Mouse (Mus musculus) midbrain, embryonic 10.5 days (tissue): ENCODE results near the gene Atl2. TPM values are rescaled to one million over a fixed set of nuclear protein-coding genes. Genes with fewer than 3 reads are reported as not detected.

Source experiments
- DNase-seq: peaks from one replicate; pipeline ENCODE4 v3.0.0-alpha.2; 2017; ENCODE audit warnings: low spot score
- H3K27ac ChIP-seq: fragments of 300-500 bp; sonication (generic); replicated peaks from 2 replicates; pipeline ENCODE4 v1.5.1; 2016; ENCODE audit warnings: mild to moderate bottlenecking
- H3K27me3 ChIP-seq: fragments of 300-500 bp; sonication (generic); 2 replicates; pipeline ENCODE4 v1.6.1; 2016; ENCODE audit warnings: low read depth, mild to moderate bottlenecking; ENCODE audit not compliant: poor library complexity, severe bottlenecking
- H3K36me3 ChIP-seq: fragments of 300-500 bp; sonication (generic); 2 replicates; pipeline ENCODE4 v1.6.1; 2016; ENCODE audit warnings: mild to moderate bottlenecking, moderate library complexity
- H3K4me1 ChIP-seq: fragments of 300-500 bp; sonication (generic); 2 replicates; pipeline ENCODE4 v1.6.1; 2016
- H3K4me3 ChIP-seq: fragments of 300-500 bp; sonication (generic); 2 replicates; pipeline ENCODE4 v1.5.1; 2016; ENCODE audit warnings: mild to moderate bottlenecking, moderate library complexity
- H3K9me3 ChIP-seq: fragments of 300-500 bp; sonication (generic); replicated peaks from 2 replicates; pipeline ENCODE4 v1.6.1; 2016; ENCODE audit warnings: mild to moderate bottlenecking
- WGBS: fragments of 180-500 bp; shearing (Covaris S2); methylation state at CpG from one replicate; pipeline ENCODE4 v1.1.7; 2016; 5-methylcytosine and 5-hydroxymethylcytosine counted together
- polyA plus RNA-seq: library from polyadenylated mRNA; unstranded; fragments of >200 nt; fragmentation: Nextera tagmentation; extraction: Ambion mirVana; gene quantifications from 2 replicates; pipeline ENCODE4 v1.2.1, GENCODE M21; 2016

Atl2 gene
- polyA plus RNA-seq, 1 experiment from 2014 or later, result 37.7 TPM

DNA sequence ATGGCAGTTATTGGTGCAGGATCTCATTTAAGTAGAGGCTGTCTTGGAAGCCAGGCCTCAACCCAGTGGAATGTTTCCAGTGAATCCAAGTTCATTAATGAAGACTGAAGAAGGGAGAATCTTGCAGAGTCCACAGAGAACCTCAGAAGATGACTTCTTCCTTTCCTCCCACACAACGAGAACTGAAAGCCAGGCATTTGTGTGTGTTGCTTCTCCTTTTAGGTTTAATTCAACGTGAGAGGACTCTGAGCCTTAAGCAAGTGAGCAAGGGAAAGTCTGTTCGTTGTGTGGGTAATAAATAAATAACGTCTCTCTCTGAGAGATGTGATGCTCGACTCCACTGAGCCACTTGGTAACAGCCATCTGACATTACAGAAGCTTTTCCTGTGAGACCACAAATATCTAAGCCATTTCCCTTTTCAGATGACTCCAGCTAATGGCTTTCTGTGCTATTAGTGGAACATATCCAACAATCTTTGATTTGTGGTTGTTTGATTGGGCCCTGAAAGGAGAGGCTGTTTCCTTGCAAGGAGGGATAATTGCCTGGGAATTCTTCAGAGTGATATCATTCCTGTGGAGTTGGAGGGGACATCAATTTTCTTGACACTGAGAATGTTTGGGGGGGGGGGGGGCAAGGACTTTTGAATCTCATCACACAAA is 60.1 kb downstream of the Atl2 start:
- no peak for DNase-seq
- no peaks in the 10 kb centered on the region for H3K36me3 ChIP-seq
- H3K4me3 ChIP-seq, result no peak overlapping the region
- no peaks in the 10 kb centered on the region for H3K27me3 ChIP-seq
- no peaks in the 10 kb centered on the region for H3K4me1 ChIP-seq
- H3K9me3 ChIP-seq, result no peaks in the 10 kb centered on the region
- no peak overlapping the region for H3K27ac ChIP-seq
- 83% methylated on average over 5 of the region's 5 CpGs for WGBS

DNA sequence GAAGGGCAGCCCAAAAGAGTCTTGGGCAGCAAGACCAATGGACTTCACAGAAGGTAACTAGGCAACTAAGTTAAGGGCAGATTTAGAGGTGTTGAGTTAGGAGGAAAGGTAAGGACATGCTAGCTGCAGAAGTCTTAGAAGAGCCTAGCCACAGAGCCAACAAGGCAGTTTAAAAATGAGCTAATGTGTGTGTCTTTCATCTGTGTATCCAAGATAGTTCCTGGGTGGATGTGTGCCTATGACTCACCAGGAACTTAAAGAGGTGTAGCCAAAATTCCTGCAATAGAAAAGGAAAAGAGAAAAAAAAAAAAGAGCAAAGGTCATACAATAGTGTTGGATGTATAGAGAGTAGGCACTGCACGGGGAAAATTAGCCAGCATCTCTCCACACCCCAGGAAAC is 63.6 kb downstream of the Atl2 start:
- WGBS, result 75% methylated on average over 1 of the region's 1 CpGs
- no peaks in the 10 kb centered on the region for H3K27me3 ChIP-seq
- no peak for DNase-seq
- no peak overlapping the region for H3K4me3 ChIP-seq
- H3K4me1 ChIP-seq, result no peaks in the 10 kb centered on the region
- no peaks in the 10 kb centered on the region for H3K36me3 ChIP-seq
- no peak overlapping the region for H3K27ac ChIP-seq
- no peaks in the 10 kb centered on the region for H3K9me3 ChIP-seq

DNA sequence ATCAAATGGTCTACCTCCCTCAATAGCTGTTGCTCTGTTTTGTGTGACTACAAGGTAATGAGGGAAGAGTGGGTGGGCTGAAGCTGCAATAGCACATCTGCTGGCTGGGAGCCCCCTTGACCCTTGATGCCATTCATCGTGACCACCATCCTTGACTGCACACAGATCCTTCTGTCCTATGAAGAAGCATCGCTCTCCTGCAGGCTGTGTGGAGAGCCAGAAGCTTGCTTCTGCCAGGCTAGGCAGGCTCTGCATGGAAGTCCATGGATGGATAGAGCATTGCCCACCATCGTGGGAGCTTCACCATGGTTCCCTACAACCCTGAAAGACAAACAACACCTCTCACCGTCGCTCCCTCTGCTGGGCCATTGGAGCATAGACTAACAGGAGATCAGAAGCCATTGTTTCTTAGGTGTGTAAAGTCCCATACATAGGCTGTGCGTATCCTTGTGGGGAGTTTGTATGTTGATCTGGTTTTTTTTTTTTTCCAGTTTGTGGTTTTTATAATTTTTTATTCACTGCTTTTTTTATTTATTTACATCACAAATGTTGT is 69.4 kb downstream of the Atl2 start:
- H3K4me1 ChIP-seq, result no peaks in the 10 kb centered on the region
- DNase-seq, result no peak
- H3K36me3 ChIP-seq, result no peaks in the 10 kb centered on the region
- WGBS, result 65% methylated on average over 6 of the region's 6 CpGs
- no peak overlapping the region for H3K4me3 ChIP-seq
- H3K27ac ChIP-seq, result no peak overlapping the region
- H3K9me3 ChIP-seq, result no peaks in the 10 kb centered on the region
- H3K27me3 ChIP-seq, result peaks cover 43% of the 10 kb centered on the region

DNA sequence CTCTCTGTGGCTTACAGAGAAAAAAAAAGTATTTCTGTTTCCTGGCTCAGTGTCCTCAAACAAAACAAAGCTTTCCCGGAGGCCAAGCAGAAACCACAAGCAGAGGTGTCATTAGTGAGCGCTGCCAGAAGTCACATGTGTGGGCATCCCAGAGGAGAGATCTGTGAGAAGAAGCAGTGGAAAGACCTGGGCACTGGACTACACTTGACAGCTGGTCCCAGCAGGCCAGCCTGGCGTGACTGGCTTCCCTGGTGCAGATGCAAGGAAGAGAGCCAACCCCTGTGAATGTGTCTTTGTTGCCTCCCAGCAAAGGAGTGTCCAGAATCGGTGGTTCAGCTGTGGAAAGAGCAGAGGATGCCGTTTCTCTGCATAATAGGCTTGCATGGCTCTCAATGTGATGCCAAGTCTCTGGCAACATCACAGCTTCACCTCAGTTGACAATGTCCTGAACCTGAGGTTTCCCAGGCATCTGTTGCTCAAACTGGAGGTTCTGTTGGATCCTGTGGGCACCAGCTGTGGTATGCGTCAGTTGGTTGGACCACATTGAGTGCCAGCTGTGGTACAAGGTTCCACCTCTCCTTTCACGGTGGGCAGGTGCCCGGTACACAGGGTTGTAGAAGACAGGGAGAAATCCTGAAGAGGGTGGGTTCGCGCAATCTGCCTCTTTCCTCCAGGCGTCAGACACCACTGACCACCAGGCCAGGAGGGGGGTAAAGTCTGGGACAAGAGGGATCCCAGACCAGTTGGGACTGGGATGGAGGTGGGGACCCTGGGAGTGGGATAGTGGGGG is 70.5 kb downstream of the Atl2 start:
- Histone ChIP-seq H3K27me3 (peaks cover 54% of the 10 kb centered on the region), H3K36me3 (no peaks in the 10 kb centered on the region), H3K4me1 (no peaks in the 10 kb centered on the region), H3K4me3 (no peak overlapping the region), H3K27ac (no peak overlapping the region), H3K9me3 (no peaks in the 10 kb centered on the region)
- WGBS, result 83% methylated on average over 11 of the region's 11 CpGs
- no peak for DNase-seq

DNA sequence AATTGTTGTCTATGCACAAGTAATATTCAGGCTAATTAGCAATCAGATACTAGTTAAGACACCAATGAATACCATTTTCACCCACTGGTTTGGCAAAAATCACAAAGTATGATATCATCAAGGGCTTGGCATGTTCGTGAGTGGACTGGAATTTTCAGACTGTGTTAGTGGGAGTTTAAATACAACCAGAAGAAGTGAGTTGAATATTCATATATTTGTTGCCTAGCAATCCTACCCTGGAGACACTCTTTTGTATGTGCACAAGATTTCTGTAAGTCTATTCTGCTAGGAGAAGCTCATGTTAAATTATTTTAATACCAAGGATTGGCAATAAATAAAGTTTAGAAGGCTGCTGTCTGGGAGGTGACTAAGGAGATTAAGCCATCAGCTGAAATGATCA is 71.5 kb downstream of the Atl2 start:
- 79% methylated on average over 1 of the region's 1 CpGs for WGBS
- Histone ChIP-seq H3K9me3 (no peaks in the 10 kb centered on the region), H3K27me3 (peaks cover 65% of the 10 kb centered on the region), H3K27ac (no peak overlapping the region), H3K4me1 (peaks cover 6% of the 10 kb centered on the region), H3K4me3 (no peak overlapping the region), H3K36me3 (no peaks in the 10 kb centered on the region)
- no peak for DNase-seq

DNA sequence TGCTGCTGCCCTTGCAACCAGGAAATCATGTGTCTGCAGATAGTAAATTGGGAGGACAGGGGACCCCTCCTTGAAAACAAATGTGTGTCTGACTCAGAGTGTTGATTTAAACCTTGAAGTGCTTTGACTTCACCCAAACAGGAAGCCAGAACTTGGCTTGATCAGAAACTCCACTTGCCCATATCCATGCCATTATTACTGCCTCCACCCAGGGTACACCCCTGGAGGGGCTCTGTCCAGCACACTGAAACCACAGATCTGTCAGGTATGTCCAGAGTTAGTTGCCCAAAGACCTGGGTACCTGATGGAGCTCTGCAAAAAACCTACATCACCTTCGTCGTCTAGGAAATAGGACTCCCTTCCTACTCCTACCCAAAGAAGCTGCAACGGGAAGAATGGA is 77.0 kb downstream of the Atl2 start:
- Histone ChIP-seq H3K27me3 (peaks cover 91% of the 10 kb centered on the region), H3K27ac (no peak overlapping the region)
- WGBS, result 27% methylated on average over 3 of the region's 3 CpGs

DNA sequence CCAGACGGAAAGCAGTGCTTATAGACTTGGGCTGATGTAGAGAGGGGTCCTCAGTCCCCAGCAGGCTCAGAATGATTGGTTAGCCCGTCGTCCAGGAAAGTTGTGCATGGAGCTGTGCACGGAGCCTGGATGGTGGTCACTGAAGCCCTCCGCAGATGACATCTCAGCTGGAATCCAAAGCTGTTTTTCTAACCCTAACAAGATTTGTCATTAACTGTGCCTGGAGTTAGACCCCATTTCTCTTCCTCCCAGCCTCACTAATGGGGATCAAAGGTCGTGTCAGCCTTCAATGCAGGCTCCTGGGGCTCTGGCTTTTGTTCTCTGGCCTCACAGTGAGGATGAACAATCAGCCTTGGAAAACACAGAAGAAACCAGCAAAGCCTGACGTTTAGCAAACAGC is 77.9 kb downstream of the Atl2 start:
- DNase-seq, result peak; percentile 73
- peaks cover 28% of the 10 kb centered on the region for H3K4me1 ChIP-seq
- no peaks in the 10 kb centered on the region for H3K9me3 ChIP-seq
- peak overlapping the region; percentile 69 for H3K27ac ChIP-seq
- 0 out of 2 replicates have a peak overlapping the region, but pooled peaks have one; percentile 3 for H3K4me3 ChIP-seq
- no peaks in the 10 kb centered on the region for H3K36me3 ChIP-seq
- peaks cover 92% of the 10 kb centered on the region for H3K27me3 ChIP-seq
- WGBS, result under 1% methylated on average over 7 of the region's 7 CpGs

More for the DNA sequence above, 77.0 kb downstream of the Atl2 start:
- Histone ChIP-seq H3K9me3 (no peaks in the 10 kb centered on the region), H3K4me3 (no peak overlapping the region), H3K36me3 (no peaks in the 10 kb centered on the region), H3K4me1 (peaks cover 28% of the 10 kb centered on the region)
- DNase-seq, result no peak

DNA sequence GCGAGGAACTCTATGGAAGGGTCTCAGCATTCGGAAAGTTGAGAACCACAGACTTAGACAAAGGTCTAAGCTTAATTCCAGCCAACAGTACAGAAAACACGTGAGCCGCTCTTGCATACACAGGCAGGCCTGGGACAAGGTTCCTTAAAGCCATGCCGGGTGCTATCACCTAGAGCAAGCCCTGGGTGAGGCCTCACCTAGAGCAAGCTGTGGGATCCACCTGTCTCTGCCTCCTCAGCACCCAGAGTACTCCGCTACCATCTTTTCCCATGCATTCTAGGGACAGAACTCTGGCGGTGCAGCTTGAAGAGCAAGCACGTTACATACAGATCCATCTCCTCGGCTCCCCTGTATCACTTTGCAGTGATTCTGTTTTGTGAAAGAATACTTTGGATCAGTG is 78.4 kb downstream of the Atl2 start:
- Histone ChIP-seq H3K36me3 (no peaks in the 10 kb centered on the region), H3K27ac (peak overlapping the region; percentile 69), H3K9me3 (no peaks in the 10 kb centered on the region), H3K27me3 (peaks cover 92% of the 10 kb centered on the region), H3K4me1 (peaks cover 28% of the 10 kb centered on the region), H3K4me3 (no peak overlapping the region)
- no peak for DNase-seq
- WGBS, result 42% methylated on average over 9 of the region's 9 CpGs

DNA sequence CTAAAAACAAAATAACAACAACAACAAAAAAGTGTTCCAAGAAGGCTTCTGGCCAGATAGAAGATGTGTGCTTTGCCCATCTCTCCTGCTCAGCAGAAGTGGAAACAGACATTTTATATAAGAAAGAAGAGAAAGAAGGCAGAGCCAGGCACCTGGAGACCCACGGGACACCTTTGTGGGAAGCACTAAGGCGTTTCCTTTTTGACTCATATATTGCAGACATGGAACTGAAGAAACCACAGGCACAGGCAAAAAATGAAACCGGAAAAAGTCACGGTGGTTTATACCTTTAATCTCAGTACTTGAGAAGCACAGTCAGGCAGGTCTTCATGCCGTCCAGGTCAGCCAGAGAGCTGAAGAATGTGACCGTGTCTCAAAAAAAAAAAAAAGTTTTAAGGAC is 79.0 kb downstream of the Atl2 start:
- 80% methylated on average over 6 of the region's 6 CpGs for WGBS
- Histone ChIP-seq H3K27ac (no peak overlapping the region), H3K9me3 (no peaks in the 10 kb centered on the region), H3K27me3 (peaks cover 92% of the 10 kb centered on the region), H3K4me3 (no peak overlapping the region), H3K4me1 (peaks cover 28% of the 10 kb centered on the region), H3K36me3 (no peaks in the 10 kb centered on the region)
- DNase-seq, result no peak

DNA sequence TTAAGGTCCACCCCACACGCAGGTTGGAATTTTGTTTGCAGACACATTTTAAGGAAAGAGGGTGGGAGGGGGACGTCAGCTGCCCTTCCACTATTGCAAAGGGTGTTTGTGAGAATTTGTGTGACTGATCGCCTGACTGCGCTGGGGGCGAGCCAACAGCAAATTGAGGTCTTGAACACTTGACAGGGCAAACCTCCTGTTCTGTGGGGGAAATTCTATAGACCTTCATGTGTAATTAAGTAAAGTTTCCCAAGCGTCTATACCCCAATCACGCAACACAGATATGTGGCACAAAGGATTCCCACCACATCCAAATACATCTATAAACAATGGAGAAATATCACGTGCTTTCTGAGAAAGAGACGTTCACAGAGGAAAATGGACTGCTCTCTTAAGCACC is 85.5 kb downstream of the Atl2 start:
- Histone ChIP-seq H3K27me3 (peaks cover 77% of the 10 kb centered on the region), H3K9me3 (no peaks in the 10 kb centered on the region), H3K4me1 (0 out of 2 replicates have a peak, but pooled peaks cover 3% of the 10 kb centered on the region), H3K4me3 (no peak overlapping the region), H3K36me3 (no peaks in the 10 kb centered on the region), H3K27ac (no peak overlapping the region)
- no peak for DNase-seq
- WGBS, result 89% methylated on average over 9 of the region's 9 CpGs

DNA sequence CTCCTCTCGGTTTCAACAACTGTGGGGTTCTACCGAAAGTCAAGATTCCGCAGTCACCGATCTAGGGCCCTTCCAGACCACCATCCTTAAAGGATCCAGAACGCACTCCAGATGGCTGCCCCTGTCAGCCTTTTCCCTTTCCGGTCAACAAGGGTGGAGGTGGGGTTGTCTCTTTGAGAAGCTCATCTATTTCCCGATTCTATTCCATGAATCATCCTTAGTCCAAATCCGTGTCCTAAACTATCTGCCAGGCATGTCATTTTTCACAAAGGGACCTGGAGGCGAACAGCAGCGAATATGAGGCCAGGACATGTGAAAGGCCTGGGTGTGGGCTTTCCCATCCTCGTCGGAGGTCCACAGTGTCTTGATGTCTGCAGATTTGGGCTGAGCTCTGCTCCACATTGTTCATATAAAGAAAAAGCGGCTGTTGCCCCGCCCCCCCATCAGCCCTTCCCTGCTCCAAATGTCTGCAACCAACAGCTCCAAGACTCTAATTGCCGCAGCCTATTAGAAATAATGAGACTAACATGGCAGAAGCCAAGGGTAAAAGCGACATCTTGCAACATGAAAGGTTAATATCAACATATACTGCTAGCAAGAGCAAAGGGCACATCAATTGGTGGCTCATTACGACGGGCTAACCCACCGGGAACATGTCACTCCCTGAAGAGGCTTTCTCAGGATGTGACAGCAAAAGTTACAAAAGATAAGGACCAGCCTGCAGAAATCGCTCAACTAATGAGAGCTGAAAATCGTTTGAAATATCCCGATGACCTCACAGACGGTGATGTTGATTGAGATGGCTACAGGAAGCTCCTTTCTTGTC is 86.2 kb downstream of the Atl2 start:
- H3K36me3 ChIP-seq, result no peaks in the 10 kb centered on the region
- no peak overlapping the region for H3K4me3 ChIP-seq
- H3K4me1 ChIP-seq, result 0 out of 2 replicates have a peak, but pooled peaks cover 3% of the 10 kb centered on the region
- WGBS, result 83% methylated on average over 23 of the region's 23 CpGs
- H3K9me3 ChIP-seq, result no peaks in the 10 kb centered on the region
- H3K27ac ChIP-seq, result no peak overlapping the region
- DNase-seq, result no peak
- peaks cover 70% of the 10 kb centered on the region for H3K27me3 ChIP-seq

DNA sequence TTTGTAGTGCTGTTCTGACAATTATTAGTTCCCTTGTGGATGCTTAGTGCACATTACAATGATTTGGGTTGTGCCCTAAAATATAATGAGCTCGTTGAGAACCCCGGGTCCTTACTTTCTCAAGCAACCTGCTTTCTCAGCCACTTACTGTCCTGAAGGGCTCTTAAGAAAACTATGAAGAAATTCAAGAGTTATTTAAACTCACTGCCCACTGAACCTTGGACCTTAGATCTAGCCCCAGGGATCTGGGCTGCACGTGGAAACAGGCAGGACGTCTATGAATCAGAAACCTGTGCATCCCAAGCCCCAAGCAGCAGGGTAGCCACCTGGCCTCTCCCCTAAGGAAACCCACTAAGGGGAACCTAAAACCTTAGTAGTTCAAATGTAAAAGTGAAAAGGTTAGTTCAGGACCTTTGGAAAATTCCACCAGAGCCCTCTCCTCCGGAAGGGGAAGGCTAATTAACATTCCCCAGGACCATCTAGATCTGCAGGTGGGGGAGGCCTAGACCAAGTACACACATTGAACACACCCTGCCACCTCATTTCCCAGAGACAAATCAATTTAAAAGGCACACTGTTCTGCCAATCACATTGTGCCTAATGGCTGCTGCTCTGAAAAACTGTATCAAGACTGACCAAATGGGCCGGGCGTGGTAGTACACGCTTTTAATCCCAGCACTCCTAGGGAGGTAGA is 88.5 kb downstream of the Atl2 start:
- Histone ChIP-seq H3K27me3 (peaks cover 58% of the 10 kb centered on the region), H3K36me3 (no peaks in the 10 kb centered on the region), H3K27ac (no peak overlapping the region), H3K4me1 (0 out of 2 replicates have a peak, but pooled peaks cover 3% of the 10 kb centered on the region), H3K9me3 (no peaks in the 10 kb centered on the region), H3K4me3 (no peak overlapping the region)
- WGBS, result 83% methylated on average over 8 of the region's 8 CpGs
- DNase-seq, result no peak
